Mouse (Mus musculus) ES-Bruce4 (cell line): ENCODE measurements around the gene Nbea.

Experiments
- CTCF ChIP-seq: IDR thresholded peaks from one replicate; pipeline ENCODE4 v1.8.1; 2011; ENCODE audit warnings: low read depth, low read length
- EP300 ChIP-seq: IDR thresholded peaks from 2 replicates; pipeline ENCODE4 v1.6.1; 2011; ENCODE audit warnings: low read depth, low read length; ENCODE audit not compliant: insufficient read depth
- POLR2A ChIP-seq: IDR thresholded peaks from one replicate; pipeline ENCODE4 v1.8.1; 2011; ENCODE audit warnings: low read length; ENCODE audit not compliant: insufficient read depth

GRCm38 (mm10) chr3:55963032-55963431 is 220.5 kb downstream of the Nbea start:
- TF ChIP-seq EP300 (no peak), POLR2A (no peak), CTCF (no peak)
